Mouse (Mus musculus) kidney, adult 18-20 months (tissue): ENCODE measurements at regions not wholly inside any gene's neighbourhood (a gene's known extent, or its start where the extent isn't known, plus 50 kb on each side); places are given as distances from the start of the nearest gene placed in this dataset.
A peak's percentile ranks its signal among the peaks of the same experiment; 100 is the strongest.

Source experiments
- DNase-seq: peaks from one replicate; pipeline ENCODE4 v3.0.0; 2021

DNA sequence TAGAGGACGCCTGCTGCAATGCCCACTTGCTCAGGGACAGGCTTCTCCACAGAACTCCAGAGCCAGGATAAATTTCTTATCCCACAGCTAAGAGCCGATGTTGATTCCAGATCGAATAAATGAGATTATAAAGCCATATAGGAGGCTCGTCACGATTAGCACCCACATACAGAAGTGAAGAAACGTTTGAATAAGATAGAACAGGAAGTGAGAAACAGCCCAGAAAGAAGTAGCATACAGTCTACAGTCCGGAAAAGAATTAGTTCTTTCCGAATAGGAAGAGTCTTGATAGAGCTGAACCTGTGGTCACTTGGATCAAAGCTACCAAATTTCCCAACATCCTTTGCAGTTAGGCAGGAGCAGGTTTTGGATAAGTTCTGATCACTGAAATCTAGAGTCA, 133.0 kb upstream of the Runx1 start:
- no peak for DNase-seq

DNA sequence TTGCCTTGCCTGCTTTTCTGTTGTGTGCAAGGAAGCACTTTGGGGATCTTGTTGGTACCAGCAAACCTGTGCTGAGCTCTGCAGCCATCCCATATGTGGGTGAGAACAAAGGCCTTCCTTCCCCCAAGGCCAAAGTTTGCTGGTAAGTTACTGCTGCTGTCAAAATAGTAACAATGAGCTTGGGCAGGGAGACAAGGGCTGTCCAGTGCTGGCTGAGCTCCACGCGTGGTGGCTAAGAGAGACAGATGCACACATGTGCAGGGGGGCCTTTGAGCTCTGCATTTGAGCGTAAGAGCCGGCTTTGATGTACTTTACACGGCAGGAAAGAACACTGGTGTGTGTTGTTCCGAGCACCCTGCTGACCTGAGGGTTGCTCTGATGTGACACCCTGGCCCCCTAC, 132.2 kb upstream of the Runx1 start:
- no peak for DNase-seq

DNA sequence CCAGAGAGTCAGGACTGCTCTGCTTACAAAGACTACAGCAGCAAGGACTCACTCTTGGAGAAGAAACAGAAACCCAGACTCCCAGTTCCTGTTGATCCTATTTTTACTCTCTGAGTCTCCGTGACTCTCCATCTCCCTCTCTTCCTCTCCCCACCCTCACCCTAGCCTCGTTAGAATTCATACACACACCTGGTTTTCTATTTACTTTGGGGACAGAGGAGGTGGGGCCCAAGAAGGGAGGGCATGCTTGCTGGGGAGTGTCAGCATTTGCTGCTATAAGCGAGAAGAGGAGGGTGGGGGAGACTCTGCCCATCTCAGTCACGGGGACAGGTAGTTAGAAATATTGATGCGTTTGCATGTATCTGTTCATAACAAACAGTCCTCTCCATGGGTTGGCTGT, 129.6 kb upstream of the Runx1 start:
- no peak for DNase-seq

DNA sequence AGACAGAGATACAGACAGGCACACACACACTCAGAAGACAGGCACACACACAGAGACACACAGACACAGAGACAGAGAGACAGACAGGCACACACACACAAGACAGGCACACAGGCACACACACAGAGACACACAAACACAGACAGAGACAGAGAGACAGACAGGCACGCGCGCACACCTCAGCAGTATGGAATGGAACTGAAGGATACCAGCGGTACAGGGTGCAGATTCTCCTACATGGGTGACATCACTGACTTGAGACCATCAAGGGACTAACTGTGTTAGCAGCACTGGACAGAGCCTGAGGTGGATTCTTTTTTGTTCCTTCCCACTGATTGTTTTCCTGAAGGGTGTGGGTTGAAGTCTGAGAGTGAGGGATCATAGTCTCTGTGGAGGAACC, 129.1 kb upstream of the Runx1 start:
- no peak for DNase-seq

DNA sequence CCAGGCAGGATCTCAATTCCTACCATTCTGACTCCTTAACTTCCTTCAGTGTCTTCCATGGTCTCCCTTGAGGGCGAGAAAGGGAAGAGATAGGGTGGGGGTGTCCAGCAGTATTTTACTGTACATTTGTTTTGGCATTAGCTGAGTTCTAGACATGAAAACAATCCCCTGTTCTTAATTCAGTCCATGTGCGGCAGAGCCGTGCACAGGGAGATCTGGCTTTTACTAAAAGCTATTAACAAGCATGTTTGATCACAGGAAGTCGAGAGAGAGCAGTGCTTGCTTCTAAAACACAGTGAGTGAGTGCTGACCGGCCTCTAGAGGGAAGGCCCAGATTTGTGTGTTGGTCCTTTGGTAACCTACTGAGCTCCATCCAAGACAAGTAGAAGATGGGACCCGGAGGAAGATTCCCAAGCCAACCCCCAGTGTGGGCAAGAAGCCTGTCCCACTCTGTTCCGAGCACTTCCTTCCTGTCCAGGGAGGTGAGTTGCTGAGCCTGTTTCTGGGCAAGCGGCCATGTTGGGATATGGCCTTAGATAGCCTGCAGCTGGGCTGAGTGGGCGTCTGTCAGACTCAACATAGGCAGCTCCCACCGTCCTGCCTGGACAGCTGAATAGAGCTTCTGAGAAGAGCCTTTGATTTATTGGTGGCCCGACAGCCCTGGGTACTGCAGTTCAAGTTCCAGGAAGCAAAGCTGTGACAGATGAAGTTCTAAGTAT, 128.1 kb upstream of the Runx1 start:
- DNase-seq: peak; percentile 8

DNA sequence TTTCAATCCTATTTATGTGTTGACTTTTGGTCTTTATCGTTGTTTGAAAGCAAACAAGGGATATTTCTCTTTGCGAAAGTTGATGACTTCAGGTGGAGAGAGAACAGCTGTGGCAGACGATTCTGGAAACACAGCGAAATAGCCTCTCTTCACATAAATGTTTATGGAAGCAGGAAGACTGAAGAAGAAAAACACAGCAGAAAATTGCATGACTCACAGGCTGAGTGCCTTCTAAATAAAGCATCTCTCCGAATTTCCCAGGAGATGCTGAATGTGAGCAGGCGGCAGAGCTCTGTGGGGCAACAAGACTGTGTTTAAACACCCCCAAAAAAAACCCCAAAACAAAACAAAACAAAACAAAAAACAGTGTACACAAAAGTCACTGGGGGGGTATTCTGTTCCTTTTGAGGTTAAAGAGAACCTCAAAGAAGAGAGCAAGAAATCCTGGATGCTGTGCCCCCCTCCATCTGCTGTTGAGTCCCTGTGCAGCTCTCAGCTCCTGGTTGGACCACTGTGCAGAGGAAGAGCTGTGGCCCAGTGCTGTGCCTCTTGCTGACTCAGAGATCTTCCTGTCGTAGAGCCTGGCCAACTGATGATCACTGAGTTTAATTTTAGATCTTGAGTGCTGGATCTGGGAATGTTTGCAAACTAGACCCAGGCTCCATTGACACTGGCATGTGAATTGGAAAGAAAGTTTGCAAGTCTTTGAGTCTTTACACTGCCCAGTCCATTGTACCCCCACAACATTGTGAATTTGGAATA, 126.6 kb upstream of the Runx1 start:
- no peak for DNase-seq

DNA sequence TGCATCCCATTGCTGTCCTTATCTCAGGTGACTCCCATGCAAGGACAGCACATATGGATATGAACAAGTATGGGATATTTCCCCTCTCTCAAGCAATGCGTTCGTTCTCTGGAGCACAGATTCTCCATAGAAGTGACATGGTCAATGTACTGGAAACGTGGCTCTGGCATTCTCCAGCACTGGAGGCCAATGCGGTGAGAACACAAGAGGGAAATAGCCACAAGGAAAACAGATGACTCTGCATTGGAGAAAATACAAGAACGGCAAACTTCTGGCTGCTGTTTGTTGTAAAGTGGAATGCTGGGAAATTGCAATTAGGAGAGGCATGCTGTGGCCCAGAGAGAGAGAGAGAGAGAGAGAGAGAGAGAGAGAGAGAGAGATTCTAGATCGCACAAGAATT, 125.6 kb upstream of the Runx1 start:
- DNase-seq: no peak

DNA sequence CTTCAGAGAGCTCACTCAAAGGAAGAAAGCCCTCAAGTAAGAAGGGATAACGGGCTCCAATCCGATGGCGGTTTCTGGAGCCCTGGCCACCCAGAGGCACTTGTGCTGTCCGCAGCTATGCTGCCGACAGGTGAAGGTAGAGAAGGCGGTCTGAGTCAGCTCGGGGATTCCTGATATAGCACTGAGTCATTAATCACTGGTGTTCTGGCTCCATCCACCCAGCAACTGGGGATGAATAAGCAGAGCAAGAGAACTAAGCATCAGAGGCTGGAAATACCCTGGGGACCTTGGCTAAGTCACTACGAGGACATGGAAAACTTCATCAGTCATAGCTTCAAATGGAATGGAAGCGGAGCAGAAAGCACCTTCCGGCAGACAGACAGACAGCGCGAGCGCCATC, 122.5 kb upstream of the Runx1 start:
- DNase-seq: no peak

DNA sequence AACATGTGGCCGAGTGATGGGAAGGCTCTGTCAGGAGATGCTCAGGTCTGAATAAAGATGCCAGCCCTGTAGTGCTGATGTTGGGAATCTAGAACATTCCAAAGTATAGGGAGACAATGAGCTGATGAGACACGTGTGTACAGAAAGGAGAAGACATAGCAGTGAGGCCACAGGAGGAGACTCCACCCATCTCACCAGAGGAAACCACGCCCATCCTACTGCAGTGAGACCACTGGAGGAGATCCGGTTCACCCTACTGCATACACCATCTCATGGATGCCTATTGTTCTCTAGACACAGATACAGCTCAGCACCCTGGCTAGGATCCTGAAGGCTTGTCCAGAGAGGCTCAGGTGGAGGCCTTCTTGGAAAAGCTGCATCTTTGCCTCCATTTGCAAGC, 120.6 kb upstream of the Runx1 start:
- DNase-seq: no peak

DNA sequence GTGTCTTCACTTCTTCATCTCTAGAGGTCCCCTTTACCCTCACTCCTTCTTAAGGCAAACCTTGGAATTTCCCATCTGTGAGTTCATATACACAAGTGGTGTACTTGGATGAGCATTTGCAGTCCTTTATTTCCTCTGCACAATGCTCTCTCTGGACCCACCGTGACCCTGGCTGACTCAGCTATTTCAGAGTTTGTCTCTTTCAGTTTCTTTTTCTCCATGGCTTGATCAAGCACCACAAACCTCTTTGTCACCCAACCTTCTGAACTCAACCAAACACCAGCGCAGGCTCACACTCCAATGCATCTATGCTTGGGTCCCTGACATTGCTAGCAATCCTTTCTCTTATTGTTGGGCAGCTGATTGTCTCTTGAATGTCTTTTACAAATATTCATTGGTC, 118.0 kb upstream of the Runx1 start:
- no peak for DNase-seq

DNA sequence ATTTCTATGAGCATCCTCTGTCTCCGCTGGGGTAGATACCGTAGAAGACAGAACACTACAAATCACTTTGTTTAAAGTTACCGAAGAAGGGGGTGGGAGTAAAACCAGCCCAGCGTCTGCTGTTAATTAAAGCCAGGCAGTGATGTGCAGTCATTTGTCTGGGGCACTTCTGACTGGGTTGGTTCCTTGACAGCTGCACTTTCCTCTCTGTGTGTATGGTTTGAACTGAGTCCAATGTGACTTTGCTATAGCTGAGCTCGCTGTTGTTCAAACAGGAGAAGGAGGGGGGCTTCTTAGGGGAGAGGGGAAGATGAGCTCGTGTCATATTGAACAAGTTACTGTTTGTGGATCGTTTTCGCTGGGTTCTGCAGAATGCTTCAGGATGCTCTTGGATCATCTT, 113.7 kb upstream of the Runx1 start:
- DNase-seq: no peak

DNA sequence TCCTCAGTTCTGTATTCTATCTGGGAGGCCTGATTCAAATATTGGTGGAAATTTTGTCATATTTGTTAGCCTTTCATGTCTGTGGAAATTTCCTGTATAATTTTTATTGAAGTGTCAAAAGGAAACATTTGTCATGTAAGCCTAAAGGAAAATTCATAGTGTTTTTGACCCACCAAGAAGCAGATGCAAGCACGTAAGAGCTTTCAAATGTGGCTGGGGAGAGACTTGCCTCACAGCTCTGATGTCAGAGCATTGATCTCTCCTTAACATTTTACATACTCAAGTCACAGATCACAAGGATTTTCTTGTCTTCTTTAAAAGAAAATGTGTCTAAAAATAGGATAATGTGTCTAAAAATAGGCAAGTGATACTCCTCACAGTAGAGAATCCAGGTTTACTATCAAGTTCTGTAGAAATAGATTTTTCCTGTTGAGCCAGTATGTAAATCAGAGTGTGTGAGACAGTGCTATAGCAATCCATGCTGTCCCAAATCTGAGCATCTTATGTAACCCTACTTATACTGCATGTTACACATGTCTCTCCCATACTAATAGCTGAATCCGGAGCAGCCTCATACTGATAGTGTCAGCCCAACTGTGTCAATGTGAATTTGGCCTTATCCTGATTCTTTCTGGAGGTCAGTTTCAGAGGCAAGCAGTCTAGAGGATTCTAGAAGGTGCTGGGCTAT, 110.0 kb upstream of the Runx1 start:
- DNase-seq: no peak

DNA sequence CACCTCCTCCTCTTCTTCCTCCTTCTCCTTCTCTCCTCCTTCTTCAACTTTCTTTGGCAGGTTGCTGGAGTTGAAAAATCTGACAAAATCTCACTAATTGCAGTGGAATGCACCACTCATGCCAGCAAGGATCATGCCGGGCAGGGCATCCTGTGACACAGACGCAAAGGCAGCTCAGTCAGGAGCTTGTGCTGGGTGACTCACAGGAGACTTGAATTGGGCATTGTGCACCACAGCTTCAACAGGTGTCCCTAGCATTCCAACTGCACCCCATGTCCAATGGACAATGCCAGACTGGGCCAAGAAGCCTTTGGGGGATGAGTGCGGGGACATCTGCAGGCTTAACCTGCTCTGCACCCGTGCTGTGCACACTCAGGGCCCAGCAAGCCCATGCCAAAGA, 104.2 kb upstream of the Runx1 start:
- DNase-seq: no peak

DNA sequence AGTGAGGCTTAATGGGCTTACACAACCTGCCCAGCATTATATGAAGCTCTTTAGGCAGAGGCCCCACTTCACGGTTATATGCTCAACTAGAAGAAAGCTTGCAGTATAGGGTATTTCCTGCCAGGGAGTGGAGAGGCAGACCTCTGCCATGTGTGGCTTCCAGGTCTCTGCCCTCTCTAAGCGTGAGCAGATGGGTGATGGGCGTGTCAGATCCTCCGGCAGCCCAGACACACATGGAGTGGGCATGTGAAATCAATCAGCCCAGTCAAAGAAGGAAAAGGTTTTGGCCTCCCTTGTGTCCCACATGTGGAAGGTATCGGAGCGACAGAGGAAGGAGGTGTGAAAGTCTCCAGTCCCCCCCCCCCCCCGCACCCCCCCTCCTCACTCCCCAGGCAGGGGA, 102.3 kb upstream of the Runx1 start:
- DNase-seq: no peak

DNA sequence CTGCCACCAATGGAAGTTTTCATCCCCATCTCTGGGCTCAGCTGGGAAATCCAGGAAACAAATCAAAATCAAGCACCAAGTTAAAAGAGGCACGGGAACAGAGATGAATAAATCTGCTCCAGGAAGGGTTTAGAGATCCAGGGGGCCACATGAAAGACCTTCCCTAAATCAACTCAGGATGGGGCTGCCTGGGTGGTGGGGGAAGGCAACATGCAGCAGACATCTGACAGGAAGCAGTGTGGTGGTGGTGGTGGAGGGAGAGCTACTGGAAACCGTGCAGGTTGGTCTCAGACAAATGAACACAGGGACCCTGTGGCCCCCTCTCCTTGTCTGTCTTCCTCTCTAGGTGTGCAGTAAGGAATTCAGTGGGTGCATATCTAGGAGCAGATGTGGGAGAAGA, 101.7 kb upstream of the Runx1 start:
- no peak for DNase-seq

DNA sequence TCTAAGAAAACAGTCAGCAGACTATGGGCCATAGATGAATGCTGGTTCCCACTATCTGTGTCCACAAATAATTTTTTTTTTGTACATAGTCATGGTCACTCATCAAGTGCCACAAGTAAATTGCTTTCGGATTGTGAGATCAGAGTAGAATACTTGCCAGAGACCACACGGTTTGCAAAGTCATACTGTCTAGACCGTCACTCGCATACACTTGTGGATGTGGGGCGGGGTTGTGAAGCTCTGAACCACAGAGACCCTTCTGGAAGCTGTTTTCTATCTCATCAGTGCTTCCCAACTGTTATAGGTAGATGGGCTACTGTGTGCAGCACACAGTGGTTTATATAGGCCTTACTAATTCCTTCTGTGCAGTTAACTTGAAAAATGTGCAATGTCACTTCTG, 100.9 kb upstream of the Runx1 start:
- DNase-seq: no peak

DNA sequence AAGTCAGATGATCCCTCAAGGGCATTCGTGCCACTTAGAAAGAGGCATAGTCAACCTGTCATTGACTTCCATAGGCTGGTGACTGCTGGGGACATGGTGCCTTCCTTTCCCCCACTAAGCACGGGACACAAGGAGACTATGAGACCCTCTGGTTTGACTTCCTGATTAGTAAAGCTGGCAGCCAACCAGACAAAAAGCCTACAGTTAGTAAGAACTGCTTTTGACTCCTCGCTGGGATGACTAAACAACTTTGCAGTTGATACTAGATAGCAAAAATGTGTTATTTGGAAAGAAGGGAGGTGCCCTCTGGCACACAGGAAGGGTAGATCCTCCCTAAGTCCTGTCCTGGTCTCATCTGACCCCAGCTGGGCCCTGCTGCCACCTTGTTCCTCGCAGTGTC, 95.0 kb upstream of the Runx1 start:
- DNase-seq: no peak

DNA sequence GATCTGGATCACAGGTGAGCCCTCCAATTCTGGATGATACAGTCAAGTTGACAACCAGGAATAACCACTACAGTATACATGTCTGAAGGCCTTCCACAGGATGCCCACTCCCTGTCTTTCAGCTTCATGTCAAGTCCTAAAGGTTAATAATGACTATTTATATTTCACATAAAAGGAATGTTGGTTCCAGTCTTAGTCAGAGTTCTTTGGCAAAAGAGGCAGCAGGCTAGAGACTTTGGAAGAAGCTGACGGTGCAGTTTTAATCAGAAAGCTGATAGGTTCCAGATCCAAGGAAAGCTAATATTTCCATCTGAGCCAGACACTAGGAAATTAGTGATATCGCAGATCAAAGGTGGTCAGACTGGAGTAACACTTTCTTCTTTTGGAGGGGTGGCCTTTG, 91.4 kb upstream of the Runx1 start:
- DNase-seq: no peak

DNA sequence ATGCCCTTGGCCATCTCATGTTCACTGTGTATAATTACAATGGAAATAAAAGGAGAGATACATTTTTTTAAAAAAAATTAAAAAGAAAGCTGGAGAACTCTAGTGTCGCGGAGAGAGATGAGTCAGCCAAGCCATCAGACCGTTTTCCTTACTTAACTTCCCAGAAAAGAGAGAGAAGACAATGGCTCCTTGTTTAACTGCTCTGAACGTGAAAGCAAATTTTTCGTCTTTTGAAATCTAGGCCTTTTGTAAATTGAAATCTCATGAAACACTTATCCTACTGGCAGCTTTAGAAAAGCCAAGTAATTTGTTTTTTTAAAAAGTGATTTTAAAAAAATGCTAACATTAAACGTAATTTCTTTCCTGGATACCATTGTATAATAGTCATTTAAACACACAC, 89.7 kb upstream of the Runx1 start:
- no peak for DNase-seq

DNA sequence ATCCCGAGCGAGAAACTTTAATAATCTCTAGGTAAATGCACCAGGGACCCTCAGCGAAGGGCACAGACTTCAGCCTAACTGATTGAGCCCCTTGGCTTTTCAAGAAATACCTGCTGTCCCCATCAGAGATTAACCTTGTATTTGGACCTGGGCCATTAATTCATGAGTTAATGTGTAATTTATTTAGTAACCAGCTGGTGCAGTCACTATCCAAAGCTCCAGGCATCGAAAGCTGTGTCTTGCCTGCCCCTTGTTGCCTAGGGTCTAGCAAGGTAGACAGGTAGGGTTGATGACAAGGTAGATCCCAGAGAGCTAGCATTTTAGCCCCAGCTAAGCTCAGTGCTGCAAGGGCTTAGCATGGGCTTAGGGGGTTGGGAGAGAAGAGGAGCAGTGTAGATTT, 80.9 kb upstream of the Runx1 start:
- DNase-seq: no peak

DNA sequence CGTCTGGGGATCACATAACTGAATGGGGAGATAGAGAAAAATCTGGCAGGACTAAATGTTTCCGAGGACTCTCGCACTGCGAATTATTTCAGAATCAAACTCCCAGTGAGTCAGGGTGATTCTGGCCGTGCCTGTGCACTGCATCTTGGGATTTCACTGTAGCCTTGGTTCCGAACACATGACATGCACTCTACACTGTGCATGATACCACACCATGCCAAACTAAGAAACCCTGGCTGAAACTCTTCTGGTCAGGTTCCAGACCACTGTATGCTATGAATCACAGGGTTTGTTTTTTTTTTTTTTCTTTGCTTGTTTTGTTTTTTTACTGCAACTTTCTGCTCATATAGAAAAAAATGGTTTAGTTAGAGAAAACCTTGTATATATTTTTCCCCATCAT, 79.7 kb upstream of the Runx1 start:
- DNase-seq: no peak

DNA sequence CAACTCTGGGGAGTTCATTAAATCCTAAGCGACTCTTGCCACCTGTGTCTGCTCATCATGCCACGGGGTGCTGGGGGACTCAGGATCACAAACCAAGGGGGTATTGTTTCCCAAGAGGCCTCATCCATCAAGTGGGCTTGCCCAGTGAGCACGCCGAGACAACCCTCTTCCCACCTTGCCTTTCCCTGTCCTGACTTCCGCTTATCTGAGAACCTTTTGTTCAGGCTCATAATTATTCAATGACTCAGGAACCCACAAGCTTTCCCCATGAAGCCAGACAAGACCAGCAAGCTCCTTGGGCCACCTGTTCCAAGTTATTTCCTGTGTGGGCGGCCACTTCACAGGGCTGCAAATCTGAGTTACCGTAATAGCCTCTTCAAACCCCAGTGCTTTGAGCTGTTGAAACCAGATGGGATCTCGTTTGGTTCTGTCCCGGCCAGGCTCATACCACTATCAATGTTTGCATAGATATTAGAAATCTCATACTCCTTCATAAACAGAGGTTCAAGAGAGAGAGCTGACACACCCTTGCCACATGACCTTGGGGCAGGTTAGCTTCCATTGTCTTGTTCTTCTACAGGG, 78.0 kb upstream of the Runx1 start:
- DNase-seq: no peak

DNA sequence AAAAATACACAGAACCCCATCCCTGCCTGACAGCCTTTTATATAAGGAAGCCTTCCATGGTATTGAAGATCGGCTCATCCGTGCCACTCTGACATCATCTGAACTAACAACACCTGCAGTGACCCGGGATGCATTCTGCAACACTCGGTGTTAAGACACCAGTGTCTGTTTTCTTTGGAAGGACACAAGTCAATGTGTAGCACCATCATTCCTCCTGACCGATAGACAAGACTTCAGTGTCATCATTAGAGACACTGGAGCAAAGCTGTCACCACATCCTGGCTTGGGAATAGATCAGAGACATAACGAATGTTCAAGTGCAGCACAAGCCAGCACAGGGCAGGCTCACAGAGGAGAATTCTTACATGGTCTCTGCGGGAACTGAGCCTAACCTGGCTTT, 77.5 kb upstream of the Runx1 start:
- no peak for DNase-seq

DNA sequence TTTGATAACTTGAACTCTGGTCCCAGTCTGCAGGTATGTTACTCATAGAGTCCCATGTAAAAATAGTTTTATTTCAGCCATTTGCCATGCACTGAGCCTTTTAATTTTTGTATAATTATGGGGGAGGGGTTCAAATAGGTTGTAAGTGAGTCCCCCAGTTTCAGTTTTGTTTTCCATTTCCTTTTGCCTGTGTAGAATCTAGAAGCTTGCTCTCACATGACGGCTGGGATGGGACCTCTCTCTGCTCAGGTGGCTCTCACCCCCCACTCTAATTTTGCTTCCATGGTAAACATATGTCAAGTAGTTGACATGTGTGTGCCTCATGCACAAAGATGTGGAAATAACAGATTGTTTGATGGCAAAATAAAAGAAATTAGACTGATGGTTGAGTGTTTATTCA, 73.8 kb upstream of the Runx1 start:
- no peak for DNase-seq
